Mouse (Mus musculus) midbrain, embryonic 15.5 days (tissue): Measurements from ENCODE around the gene Acvr2b. TPM values are rescaled to one million over a fixed set of nuclear protein-coding genes. Genes with fewer than 3 reads are reported as not detected.
A peak's percentile ranks its signal among the peaks of the same experiment; 100 is the strongest.

Source experiments
- ATAC-seq: fragments of 200-750 bp; cut with Nextera tagmentation; replicated peaks from 2 replicates; pipeline ENCODE4 v1.8.0; 2017; ENCODE audit warnings: moderate TSS enrichment
- H3K27ac ChIP-seq: fragments of 300-500 bp; sonication (generic); 2 replicates; pipeline ENCODE4 v1.5.1; 2015; ENCODE audit warnings: mild to moderate bottlenecking, inconsistent platforms
- H3K27me3 ChIP-seq: fragments of 300-500 bp; sonication (generic); replicated peaks from 2 replicates; pipeline ENCODE4 v1.6.1; 2015; ENCODE audit warnings: inconsistent platforms
- H3K36me3 ChIP-seq: fragments of 300-500 bp; sonication (generic); replicated peaks from 2 replicates; pipeline ENCODE4 v1.6.1; 2015; ENCODE audit warnings: inconsistent platforms
- H3K4me1 ChIP-seq: fragments of 300-500 bp; sonication (generic); 2 replicates; pipeline ENCODE4 v1.6.1; 2015; ENCODE audit warnings: inconsistent platforms
- H3K4me2 ChIP-seq: fragments of 300-500 bp; sonication (generic); 2 replicates; pipeline ENCODE4 v1.6.1; 2015; ENCODE audit warnings: inconsistent platforms, mild to moderate bottlenecking, moderate library complexity
- H3K4me3 ChIP-seq: fragments of 300-500 bp; sonication (generic); 2 replicates; pipeline ENCODE4 v1.5.1; 2015; ENCODE audit warnings: mild to moderate bottlenecking, inconsistent platforms
- H3K9ac ChIP-seq: fragments of 300-500 bp; sonication (generic); 2 replicates; pipeline ENCODE4 v1.6.1; 2015; ENCODE audit warnings: mild to moderate bottlenecking, inconsistent platforms
- H3K9me3 ChIP-seq: fragments of 300-500 bp; sonication (generic); 2 replicates; pipeline ENCODE4 v1.6.1; 2016; ENCODE audit warnings: inconsistent platforms
- WGBS: fragments of 180-500 bp; shearing (Covaris S2); methylation state at CpG from one replicate; pipeline ENCODE4 v1.1.7; 2015; ENCODE audit warnings: mixed read lengths; 5-methylcytosine and 5-hydroxymethylcytosine counted together
- polyA plus RNA-seq: library from polyadenylated mRNA; unstranded; fragments of >200 nt; fragmentation: Nextera tagmentation; extraction: Ambion mirVana; gene quantifications from 2 replicates; pipeline ENCODE4 v1.2.1, GENCODE M21; 2015

Acvr2b gene
- polyA plus RNA-seq, 1 experiment from 2014 or later, result 65.4 TPM

DNA sequence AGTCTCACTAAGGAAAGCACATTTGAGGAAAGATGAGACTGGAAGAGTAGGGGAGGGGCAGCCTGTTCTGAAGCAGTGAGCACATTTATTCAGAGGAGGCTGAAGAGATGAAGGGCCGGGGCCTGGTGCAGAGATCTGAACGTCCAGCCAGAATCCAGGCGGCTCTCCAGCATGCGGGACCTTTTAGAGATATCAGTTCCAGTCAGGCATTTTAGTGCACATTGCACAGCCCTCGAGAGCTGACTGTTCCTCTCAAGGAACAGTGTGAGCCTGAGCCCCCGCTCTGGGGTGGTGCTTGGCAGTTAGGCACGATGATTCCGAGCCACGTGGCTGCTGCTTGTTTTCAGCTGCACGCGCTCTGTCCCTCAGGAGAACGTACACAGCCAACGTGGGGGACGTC, 55.2 kb downstream of the Acvr2b start:
- Histone ChIP-seq H3K27ac (no peak overlapping the region), H3K27me3 (no peaks in the 10 kb centered on the region), H3K36me3 (peaks cover 4% of the 10 kb centered on the region; the same call in 1 of the 2 replicates), H3K9ac (no peak overlapping the region), H3K4me2 (no peak overlapping the region), H3K4me1 (no peaks in the 10 kb centered on the region), H3K9me3 (no peaks in the 10 kb centered on the region), H3K4me3 (no peak overlapping the region)
- ATAC-seq, result no peak
- WGBS, result 90% methylated on average over 14 of the region's 14 CpGs

DNA sequence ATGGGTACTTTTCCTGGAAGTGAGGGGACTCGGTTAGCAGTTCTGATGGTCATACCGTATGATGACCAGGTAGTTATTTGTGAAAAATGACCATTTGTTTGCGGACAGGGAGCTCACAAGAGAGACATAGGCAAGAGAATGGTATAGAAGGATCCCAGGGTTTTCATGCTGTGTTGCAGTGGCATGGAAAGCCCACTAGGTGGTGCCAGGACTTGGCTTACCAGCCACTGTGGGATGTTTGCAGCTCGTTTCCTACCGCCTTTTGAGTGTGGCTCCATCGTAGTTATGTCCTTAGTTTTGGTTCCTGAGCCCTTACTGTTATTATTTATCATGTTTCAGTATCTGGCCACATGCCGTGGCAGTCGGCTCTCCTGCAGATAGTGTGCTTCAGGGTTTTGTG, 58.5 kb downstream of the Acvr2b start:
- Histone ChIP-seq H3K36me3 (peaks cover 17% of the 10 kb centered on the region; the same call in 1 of the 2 replicates), H3K4me3 (no peak overlapping the region), H3K9ac (no peak overlapping the region), H3K4me2 (no peak overlapping the region), H3K27me3 (no peaks in the 10 kb centered on the region), H3K27ac (no peak overlapping the region), H3K9me3 (no peaks in the 10 kb centered on the region), H3K4me1 (no peaks in the 10 kb centered on the region)
- 0 out of 2 replicates have a peak, but pooled peaks have one; percentile 69 for ATAC-seq
- 49% methylated on average over 8 of the region's 8 CpGs for WGBS

DNA sequence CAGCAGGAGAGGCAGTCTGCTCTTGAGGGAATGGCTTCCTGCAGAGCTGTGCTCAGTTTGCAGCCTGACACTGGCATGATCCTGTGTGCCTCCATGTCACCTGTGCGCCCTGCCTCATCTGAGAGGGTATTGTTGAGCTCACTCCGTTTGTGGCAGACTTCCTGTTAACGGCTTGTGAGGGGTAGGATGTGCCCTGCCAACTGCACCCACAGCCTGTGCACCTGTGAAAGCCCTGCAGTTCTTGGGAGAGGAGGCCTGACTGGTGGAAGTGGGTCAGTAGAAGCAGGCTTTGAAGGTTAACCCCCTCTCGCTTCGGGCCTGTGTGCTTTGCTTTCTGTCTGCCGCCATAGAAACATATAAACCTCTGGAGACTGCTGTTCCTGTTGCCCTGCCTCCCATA, 63.1 kb downstream of the Acvr2b start:
- H3K27ac ChIP-seq, result no peak overlapping the region
- 75% methylated on average over 6 of the region's 6 CpGs for WGBS

DNA sequence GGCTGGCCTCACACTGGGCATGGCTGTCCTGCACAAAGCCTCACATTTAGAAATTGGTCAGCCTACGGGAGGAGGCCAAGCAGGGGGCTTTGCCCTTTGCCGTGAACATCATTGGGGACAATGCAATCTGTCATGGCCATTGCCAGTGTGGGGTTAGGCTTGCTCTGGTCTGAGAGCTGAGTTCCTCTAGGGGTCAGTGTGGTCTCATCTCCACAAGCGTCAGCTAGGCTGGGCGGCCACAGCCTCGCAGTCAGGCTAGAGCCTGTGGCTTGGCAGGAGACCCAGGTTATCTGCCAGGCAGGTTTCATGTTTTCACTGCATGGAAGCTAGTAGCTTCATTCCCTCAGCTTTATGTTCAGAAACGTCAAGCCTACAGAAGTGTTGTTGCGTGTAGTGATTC, 63.7 kb downstream of the Acvr2b start:
- Histone ChIP-seq H3K4me1 (no peaks in the 10 kb centered on the region), H3K27ac (no peak overlapping the region), H3K4me3 (no peak overlapping the region), H3K9me3 (no peaks in the 10 kb centered on the region), H3K36me3 (peaks cover 21% of the 10 kb centered on the region; the same call in 1 of the 2 replicates), H3K27me3 (no peaks in the 10 kb centered on the region), H3K9ac (no peak overlapping the region), H3K4me2 (no peak overlapping the region)
- ATAC-seq, result 0 out of 2 replicates have a peak, but pooled peaks have one; percentile 52
- WGBS, result 62% methylated on average over 7 of the region's 7 CpGs

More for the DNA sequence above, 63.1 kb downstream of the Acvr2b start:
- H3K9me3 ChIP-seq, result no peaks in the 10 kb centered on the region
- H3K9ac ChIP-seq, result no peak overlapping the region
- no peak overlapping the region for H3K4me2 ChIP-seq
- H3K27me3 ChIP-seq, result no peaks in the 10 kb centered on the region
- no peak overlapping the region for H3K4me3 ChIP-seq
- H3K36me3 ChIP-seq, result peaks cover 21% of the 10 kb centered on the region; the same call in 1 of the 2 replicates
- no peaks in the 10 kb centered on the region for H3K4me1 ChIP-seq
- ATAC-seq, result no peak

DNA sequence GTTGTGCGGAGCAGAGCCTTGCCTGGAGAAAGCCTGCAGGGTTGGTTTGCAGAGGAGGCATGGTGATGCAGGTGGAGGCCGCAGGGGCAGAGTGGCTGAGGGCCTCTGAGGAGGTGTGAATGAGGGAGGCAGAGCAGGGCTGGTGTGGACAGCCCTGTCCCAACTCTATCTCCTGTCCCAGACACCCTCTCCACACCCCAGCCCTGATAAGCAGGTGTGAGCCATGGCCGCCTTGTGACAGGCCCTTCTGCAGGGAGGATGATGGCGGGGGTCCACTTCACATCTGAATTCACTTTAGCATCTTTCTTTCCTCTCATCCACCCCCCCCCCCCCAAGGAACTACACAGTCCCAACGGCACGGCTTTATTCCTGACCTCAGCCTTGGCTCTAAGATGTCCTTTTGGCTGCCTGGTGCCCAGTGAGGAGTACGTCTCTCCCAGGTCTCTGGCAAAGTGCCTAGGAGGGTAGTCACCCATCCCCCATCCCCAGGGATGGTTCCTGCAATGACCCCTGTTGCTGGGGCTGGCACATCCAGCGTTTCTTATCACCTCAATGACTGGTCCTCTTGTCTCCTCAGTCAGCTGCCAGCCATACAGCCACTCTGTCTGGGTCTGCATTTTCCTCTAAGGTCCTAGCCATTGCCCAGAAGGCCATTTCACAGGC, 67.9 kb downstream of the Acvr2b start:
- Histone ChIP-seq H3K4me2 (no peak overlapping the region), H3K4me3 (no peak overlapping the region), H3K9me3 (no peaks in the 10 kb centered on the region), H3K27ac (no peak overlapping the region), H3K27me3 (no peaks in the 10 kb centered on the region), H3K9ac (no peak overlapping the region), H3K36me3 (0 out of 2 replicates have a peak, but pooled peaks cover 5% of the 10 kb centered on the region), H3K4me1 (no peaks in the 10 kb centered on the region)
- WGBS, result 83% methylated on average over 8 of the region's 8 CpGs
- ATAC-seq, result no peak

DNA sequence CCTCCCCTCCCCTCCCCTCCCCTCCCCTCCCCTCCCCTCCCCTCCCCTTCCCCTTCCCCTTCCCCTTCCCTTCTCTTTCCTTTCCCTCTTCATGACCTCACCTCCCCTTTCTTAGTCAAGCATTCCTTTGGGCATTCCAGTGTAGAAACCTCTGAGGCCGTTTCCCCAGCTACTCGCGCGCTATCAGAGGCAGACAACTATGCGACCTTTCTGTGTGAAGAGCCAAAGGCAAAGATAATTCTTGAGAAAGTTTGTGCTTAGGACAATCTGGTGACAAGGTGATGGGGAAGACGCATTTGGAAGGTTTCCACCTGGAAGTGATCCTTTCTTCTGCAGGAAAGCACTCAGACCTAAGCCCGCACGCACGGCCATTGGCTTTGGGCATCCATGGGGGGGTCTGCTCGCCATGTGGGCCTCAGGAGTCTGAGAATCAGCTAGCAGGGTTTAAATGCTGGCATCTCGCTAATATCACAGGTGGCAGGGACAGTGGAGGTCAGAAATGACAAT, 70.5 kb downstream of the Acvr2b start:
- ATAC-seq, result no peak
- Histone ChIP-seq H3K4me3 (no peak overlapping the region), H3K27me3 (no peaks in the 10 kb centered on the region), H3K36me3 (no peaks in the 10 kb centered on the region), H3K4me1 (no peaks in the 10 kb centered on the region), H3K9ac (no peak overlapping the region), H3K27ac (no peak overlapping the region), H3K9me3 (no peaks in the 10 kb centered on the region), H3K4me2 (no peak overlapping the region)
- WGBS, result 86% methylated on average over 11 of the region's 11 CpGs

DNA sequence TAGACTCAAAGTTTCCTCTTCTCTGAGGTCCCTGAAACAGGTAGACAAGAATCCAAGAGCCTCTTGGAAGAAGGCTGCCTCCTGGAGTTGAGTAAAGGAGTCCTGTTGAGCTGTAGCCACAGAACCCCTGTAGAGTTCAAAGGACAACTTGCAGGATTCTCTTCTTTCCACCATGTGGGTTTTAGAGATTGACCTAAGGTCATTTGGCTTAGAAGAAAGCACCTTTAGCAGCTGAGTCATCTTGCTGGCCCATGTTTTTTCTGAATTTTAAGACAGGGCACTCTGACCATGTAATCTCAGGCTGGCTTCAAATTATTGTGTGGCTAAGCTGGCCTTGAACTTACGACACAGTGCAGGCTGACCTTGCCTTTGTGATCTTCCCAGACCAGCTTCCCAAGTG, 71.1 kb downstream of the Acvr2b start:
- no peak overlapping the region for H3K4me2 ChIP-seq
- no peaks in the 10 kb centered on the region for H3K36me3 ChIP-seq
- H3K27me3 ChIP-seq, result no peaks in the 10 kb centered on the region
- no peaks in the 10 kb centered on the region for H3K9me3 ChIP-seq
- H3K4me3 ChIP-seq, result no peak overlapping the region
- H3K4me1 ChIP-seq, result no peaks in the 10 kb centered on the region
- H3K27ac ChIP-seq, result no peak overlapping the region
- ATAC-seq, result no peak
- 92% methylated on average over 1 of the region's 1 CpGs for WGBS
- no peak overlapping the region for H3K9ac ChIP-seq

DNA sequence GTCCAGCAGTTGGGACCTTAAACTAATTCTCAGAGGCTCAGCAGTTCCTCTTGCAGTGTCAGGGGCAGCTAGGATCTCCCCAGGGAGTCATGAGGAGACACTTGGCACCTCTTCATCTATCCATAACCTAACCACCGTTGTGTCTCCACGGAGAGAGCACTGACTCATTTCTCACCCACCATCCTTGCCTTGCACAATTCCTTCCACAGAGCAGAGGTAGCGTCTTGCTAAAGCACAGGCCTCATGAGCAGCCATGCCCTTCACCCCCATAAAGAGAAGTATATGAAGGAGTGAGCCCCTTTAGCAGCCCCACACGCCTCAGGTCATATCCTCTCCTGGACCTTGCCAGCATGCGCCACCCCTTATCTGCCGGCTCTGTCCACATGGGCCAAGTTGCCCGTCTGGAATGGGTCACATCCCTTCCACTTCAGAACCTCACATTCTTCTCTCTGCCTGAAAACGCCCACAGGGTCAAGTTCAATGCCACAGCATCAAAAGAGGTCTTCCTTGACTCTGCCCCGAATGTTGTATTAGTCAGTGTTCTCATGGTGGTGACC, 71.8 kb downstream of the Acvr2b start:
- Histone ChIP-seq H3K9ac (no peak overlapping the region), H3K9me3 (no peaks in the 10 kb centered on the region), H3K4me2 (no peak overlapping the region), H3K36me3 (no peaks in the 10 kb centered on the region), H3K27me3 (no peaks in the 10 kb centered on the region), H3K4me1 (no peaks in the 10 kb centered on the region), H3K4me3 (no peak overlapping the region), H3K27ac (no peak overlapping the region)
- 87% methylated on average over 9 of the region's 9 CpGs for WGBS
- ATAC-seq, result no peak

DNA sequence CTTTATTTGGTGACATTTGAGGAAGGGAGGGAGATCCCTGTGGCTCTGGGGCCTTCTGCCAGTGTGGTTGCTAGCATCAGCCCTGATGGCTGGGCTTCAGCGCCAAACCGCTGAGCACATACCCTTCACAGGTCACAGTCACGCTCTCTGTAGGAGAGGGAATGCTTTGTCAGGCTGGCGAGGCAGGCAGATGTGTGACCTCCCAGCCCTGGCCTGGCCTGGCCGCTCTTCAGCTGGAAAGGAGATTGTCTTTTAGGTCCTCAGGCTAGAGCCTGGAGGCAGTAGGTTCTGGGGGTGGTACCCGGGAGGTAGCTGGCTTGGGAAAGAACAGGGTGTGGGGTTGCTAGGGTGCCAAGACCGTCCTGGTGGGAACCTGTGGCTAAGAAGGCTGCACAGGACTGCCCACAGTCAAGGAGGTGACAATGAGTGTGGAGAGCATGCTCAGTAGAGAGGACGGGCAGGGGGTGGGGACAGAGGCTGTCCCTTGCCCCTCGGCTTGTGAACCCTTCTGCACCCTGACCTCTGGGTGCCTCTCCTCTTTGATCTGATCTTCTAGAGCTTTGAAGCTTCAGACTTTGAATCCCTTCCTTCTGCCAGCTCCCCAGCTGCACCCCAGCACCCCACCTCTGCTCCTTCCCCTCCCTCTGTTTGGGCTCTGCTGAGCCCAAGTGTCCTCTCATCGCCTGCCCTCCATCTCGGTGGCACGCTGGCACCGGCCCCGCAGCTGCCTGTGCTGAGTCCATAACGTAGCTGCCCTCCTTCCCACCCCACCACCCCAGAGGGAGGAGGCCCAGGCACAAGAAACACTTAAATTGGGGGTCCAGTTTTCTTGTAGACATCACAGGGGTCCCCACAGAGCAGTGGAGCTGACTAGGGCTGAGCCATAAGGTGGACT, 73.0 kb downstream of the Acvr2b start:
- H3K4me1 ChIP-seq, result no peaks in the 10 kb centered on the region
- no peak overlapping the region for H3K4me2 ChIP-seq
- 72% methylated on average over 15 of the region's 15 CpGs for WGBS
- H3K36me3 ChIP-seq, result no peaks in the 10 kb centered on the region
- no peak overlapping the region for H3K4me3 ChIP-seq
- no peak overlapping the region for H3K27ac ChIP-seq
- H3K9ac ChIP-seq, result no peak overlapping the region
- no peak for ATAC-seq
- H3K27me3 ChIP-seq, result no peaks in the 10 kb centered on the region
- H3K9me3 ChIP-seq, result no peaks in the 10 kb centered on the region

DNA sequence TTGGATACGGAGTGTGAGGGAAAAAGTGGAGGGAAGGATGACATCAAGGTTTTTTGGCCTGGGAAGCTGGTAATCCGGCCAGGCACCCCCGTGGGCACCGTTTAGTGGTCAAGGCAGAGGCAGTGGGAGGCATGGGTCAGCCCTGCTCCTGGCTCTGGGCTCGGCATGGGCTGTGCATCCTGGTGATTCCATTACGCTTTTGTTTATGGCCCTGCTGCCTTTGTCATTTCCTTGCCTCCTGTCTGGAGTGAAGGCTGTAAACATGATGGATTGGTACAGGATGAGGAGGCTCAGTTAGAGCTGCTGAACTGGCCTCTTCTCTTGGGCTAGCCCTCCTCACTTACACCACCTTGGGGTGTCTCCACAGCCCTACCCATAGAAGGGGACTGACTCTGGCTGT, 75.8 kb downstream of the Acvr2b start:
- Histone ChIP-seq H3K27me3 (no peaks in the 10 kb centered on the region), H3K4me2 (no peak overlapping the region), H3K27ac (no peak overlapping the region), H3K9me3 (no peaks in the 10 kb centered on the region), H3K4me1 (no peaks in the 10 kb centered on the region), H3K4me3 (no peak overlapping the region), H3K36me3 (no peaks in the 10 kb centered on the region), H3K9ac (no peak overlapping the region)
- 59% methylated on average over 6 of the region's 6 CpGs for WGBS
- ATAC-seq, result no peak

DNA sequence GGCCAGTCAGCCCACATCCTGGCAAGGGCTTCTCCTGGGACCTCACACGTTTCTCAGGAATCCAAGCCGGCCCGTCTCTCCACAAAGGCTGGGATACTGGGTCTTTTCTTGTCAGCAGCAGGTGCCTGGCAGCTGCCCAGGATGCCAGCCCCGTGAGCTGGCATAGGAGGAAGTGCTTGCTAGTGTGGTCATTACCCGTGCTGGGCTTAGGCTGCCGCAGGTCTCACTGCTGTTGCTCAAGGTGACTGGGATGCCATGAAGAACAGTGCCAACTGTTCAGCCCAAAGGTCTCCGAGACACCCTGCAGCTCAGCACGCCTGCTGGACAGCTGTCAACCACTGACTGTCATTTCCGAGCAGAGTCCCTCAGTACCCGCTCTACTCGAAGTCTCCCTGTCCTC, 76.4 kb downstream of the Acvr2b start:
- H3K36me3 ChIP-seq, result no peaks in the 10 kb centered on the region
- WGBS, result 73% methylated on average over 11 of the region's 11 CpGs
- H3K27ac ChIP-seq, result no peak overlapping the region
- no peaks in the 10 kb centered on the region for H3K9me3 ChIP-seq
- no peak overlapping the region for H3K4me2 ChIP-seq
- no peak overlapping the region for H3K9ac ChIP-seq
- H3K27me3 ChIP-seq, result no peaks in the 10 kb centered on the region
- no peak overlapping the region for H3K4me3 ChIP-seq
- ATAC-seq, result no peak
- no peaks in the 10 kb centered on the region for H3K4me1 ChIP-seq

DNA sequence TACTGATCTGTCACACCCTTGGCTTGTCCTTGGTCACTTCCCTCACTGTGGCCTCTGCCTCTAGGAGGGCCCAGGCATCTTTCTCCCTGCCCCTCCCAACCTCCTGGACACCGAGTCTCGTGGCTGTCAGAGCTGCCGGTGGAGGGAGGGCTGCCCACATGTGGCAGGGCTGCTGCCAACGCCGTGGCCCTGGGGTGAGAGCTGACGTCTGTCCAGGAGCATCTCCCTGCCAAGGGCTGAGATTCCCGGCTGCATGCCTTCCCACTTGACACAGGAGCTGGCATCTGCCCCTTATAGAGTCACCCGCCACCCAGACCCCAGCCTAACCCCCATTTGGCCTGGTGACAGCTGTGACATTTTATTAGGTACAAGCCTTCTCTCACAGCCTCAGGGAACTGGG, 77.4 kb downstream of the Acvr2b start:
- no peak overlapping the region for H3K9ac ChIP-seq
- no peak overlapping the region for H3K4me2 ChIP-seq
- ATAC-seq, result no peak
- no peak overlapping the region for H3K4me3 ChIP-seq
- H3K36me3 ChIP-seq, result no peaks in the 10 kb centered on the region
- peaks cover 6% of the 10 kb centered on the region; the same call in 1 of the 2 replicates for H3K4me1 ChIP-seq
- H3K27me3 ChIP-seq, result no peaks in the 10 kb centered on the region
- 65% methylated on average over 8 of the region's 8 CpGs for WGBS
- H3K27ac ChIP-seq, result no peak overlapping the region
- no peaks in the 10 kb centered on the region for H3K9me3 ChIP-seq
